Mouse (Mus musculus) left cerebral cortex, postnatal 36 days (tissue): ENCODE measurements around the gene Igfbp6. TPM values are rescaled to one million over a fixed set of nuclear protein-coding genes. Genes with fewer than 3 reads are reported as not detected.
A peak's percentile ranks its signal among the peaks of the same experiment; 100 is the strongest.

ENCODE experiments used
- DNase-seq, 2 experiments: peaks; one replicate each; pipeline ENCODE4 v3.0.0; 2021 to 2022; ENCODE audit warnings: low spot score in 2 of 2, mixed read lengths in 1 of 2
- intact Hi-C: fragments of 180-260 bp; cut with DNase I; formaldehyde crosslinking; loops from one replicate; pipeline ENCODE4 v1.15.1; 2025
- total RNA-seq, 2 experiments: library from RNA; stranded (reverse); gene quantifications; 2 replicates each; pipeline ENCODE4 v1.2.3; 2021

Gene Igfbp6
- total RNA-seq, 2 experiments from 2014 or later: 39.5 to 57.1 TPM

DNA sequence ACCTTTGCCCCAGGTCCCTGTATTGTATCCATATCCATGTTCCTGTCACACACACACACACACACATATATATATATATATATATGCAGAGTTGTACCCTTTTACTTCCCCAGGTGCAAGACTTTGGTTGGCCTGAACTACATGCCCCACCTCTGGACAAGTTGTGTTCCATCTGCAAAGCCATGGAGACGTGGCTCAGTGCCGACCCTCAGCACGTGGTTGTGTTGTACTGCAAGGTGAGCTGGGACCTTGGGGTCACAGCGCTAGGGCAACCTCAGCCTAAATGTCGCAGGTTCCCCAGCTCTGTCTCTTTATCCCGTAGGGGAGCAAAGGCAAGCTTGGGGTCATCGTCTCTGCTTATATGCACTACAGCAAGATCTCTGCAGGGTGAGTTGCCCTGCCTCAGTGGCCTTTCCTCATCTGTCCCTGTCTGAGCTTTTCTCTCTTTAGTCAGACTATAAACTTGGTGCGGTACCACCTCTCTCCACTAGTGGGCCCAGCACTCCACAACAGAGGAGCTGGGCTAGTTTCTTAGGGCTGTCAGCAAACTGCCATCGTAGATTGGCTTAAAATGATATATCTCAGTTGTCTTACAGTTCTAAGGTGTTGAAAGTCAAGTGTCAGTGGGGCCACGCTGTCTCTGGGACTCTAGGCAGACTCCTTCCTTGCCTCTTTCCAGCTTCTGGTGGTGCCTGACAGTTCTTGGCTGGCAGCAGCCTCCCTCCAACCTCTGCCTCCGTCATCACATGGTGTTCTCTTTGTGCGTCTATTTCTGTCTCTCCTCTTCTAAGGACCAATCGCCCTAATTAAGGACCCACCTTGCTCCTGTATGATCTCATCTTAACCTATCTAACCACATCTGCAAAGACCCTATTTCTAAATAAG lies 36.2 kb upstream of the Igfbp6 start:
- intact Hi-C loops: no loop called here
- no peak for DNase-seq

DNA sequence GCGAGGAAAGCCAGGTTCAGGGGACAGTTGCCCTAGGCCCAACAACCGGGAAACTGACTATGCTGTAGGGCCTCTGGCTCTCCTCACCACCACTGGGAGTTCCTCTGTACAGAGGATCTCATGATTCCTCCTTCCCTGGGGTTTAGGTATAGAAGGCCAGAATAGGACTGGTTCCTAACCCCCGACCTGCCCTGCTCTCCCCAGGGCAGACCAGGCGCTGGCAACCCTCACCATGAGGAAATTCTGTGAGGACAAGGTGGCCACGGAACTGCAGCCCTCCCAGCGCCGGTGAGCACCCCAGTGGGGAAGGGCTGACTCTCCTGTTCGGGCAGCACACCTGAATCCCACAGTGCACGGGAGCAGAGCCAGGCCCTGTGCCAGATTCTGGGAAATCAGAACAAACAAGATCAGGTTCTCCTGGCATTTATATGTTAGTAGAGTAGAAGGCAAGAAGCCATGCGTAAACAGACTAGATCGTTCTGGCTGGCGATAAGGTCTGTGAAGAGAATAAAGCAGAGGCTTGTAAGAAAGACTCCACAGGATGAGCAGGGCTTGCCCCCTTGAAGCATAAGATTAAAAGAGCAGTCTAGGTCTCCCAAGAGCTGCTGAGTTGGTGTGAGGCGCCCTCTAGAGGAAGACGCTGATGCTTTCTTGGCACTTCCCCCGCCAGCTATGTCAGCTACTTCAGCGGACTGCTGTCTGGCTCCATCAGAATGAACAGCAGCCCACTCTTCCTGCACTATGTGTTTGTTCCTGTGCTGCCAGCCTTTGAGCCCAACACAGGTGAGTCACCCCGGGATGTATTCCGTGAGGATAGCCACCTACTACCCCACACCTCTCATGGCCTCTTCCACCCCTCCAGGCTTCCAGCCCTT lies 35.3 kb upstream of the Igfbp6 start:
- DNase-seq: peak; percentile 67 to 80
- intact Hi-C loops: no loop called here

DNA sequence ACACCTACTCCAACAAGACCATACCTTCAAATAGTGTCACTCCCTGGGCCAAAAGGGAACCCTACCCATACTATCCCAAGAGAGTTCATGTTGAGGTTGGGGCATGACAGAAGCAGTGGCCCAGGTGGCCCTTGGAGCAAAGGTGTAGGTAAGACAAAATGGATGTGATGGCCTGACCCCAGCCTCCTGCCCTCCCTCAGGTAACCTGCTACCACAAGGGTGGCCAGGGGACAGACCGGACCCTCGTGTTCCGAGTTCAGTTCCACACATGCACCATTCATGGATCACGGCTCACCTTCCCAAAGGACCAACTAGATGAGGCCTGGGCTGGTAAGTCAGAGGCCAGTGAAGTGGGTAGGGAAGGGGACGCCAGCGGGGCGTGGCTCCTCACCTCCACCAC lies 33.9 kb upstream of the Igfbp6 start:
- no peak for DNase-seq
- intact Hi-C loops: no loop called here

DNA sequence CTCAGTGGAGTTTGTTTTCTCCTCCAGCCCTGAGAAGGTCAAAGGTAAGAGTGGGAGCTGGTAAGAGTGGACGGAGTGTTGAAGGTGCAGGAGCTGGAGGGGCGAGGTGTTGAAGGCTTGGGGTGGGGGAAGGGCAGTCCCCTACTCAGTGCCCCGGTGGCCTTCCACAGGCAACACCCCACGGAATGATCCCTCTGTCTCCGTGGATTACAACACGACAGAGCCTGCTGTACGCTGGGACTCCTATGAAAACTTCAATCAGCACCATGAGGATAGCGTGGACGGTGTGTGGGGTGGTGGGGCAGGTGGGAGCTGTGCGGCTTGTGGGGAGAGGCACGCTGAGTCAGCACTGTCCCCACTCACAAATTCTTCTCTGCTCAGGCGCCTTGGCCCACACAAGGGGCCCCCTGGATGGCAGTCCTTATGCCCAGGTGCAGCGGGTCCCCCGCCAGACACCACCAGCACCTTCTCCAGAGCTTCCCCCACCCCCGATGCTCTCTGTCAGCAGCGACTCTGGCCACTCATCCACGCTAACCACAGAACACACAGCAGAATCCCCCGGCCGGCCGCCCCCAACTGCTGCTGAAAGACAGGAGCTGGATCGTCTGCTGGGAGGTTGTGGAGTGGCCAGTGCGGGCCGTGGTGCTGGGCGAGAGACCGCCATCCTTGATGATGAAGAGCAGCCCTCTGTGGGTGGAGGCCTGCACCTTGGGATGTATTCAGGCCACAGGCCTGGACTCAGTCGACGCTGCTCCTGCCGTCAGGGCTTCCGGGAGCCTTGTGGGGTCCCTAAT lies 33.3 kb upstream of the Igfbp6 start:
- intact Hi-C loops: no loop called here
- no peak for DNase-seq

DNA sequence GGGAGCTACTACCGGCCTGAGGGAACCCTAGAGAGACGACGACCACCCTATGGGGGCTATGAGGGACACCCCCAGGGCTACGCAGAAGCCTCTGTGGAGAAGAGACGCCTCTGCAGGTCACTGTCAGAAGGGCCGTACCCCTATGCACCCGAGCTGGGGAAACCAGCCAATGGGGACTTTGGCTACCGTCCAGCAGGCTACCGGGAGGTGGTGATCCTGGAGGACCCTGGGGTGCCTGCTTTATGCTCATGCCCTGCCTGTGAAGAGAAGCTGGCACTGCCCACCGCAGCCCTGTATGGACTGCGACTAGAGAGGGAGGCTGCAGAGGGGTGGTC lies 32.7 kb upstream of the Igfbp6 start:
- no peak for DNase-seq
- intact Hi-C loops: no loop called here

DNA sequence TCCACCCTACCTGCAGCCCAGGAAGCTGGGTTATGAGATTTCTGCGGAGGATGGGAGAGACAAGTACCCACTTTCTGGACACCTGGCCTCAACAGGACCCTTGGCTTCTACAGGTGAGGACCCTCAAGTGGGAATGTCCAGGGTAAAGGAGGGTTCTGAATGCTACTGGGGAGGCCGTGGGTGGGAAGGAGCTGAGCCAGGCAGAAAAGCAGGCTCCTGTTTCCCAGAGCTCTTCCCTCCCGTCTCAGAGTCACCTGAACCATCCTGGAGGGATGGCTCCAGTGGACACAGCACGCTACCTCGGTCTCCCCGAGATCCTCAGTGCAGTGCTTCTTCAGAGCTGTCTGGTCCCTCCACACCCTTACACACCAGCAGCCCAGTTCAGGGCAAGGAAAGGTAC lies 32.0 kb upstream of the Igfbp6 start:
- intact Hi-C loops: no loop called here

DNA sequence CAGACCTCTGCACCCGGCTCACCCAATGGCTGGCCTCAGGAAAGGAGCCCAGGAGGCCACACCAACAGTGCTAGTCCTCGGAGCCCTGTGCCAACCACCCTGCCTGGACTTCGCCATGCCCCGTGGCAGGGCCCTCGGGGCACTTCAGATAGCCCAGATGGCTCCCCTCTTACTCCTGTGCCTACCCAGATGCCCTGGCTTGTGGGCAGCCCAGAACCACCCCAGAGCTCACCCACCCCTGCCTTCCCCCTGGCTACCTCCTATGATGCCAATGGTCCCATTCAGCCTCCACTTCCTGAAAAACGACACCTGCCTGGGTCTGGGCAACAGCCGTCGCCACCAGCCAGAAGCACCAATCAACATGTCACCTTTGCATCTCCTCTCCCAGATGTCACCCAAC lies 31.3 kb upstream of the Igfbp6 start:
- intact Hi-C loops: no loop called here
- no peak for DNase-seq

More for the DNA sequence above, 32.0 kb upstream of the Igfbp6 start:
- DNase-seq: no peak

DNA sequence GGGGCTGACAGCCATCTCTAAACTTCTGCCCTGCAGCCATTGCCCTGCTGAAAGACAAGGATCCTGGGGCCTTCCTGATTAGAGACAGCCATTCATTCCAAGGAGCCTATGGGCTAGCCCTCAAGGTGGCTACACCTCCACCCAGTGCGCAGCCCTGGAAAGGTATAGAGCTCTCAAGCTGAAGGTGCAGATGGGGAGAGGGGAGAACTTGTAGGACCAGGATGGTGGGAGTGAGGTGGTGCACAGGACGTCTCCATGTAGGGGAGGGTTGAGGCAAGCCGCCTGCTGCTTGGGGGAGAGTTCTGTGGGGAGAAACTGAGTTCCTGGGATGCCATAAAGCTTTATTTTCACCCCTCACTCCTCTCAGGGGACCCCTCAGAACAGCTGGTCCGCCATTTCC lies 30.5 kb upstream of the Igfbp6 start:
- intact Hi-C loops: no loop called here
- DNase-seq: no peak

DNA sequence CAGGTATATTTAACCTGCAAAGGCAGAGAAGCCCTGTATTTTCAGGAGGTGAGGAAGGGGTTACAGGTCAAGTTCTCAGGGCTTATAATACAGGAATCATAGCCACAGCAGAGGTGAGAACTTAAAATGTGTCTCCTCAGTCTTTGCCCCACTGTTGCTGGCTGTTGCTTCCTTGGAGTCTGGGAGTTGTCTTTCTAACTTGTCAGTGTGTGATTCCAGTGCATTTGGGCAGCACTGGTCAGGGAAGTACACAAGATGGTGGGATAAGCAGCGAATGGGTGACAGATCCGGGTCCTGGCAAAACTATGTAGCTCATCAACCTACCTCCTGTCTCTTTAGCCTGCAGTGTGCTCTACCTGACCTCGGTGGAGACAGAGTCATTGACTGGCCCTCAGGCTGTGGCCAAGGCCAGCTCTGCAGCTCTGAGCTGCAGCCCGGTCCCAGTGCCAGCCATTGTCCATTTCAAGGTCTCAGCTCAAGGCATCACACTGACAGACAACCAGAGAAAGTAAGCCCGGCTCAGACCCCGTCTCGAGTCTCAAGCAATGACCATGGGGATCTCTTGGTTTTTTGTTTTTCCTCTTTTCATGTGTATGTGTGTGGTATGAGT lies 29.4 kb upstream of the Igfbp6 start:
- DNase-seq: no peak
- intact Hi-C loops: no loop called here

DNA sequence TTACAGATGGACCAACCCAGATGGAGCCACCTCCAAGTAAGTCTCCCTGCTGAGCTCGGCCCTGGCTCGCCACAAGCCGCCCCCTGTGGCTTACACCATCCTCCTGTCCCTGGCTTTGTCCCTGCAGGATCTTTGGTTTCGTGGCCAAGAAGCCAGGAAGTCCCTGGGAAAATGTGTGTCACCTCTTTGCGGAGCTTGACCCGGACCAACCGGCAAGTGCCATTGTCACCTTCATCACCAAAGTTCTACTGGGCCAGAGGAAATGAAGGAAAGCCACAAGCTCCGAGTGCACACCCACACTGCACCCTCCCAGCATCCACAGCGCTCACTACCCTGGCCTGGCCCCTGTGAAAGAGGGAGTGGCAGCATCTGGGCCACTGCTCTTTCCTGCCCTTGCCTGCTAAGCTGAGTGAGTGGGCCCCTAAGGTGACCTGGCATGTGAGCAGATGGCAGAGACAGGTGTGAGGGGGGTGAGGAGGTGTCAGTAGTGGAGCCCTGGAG lies 28.4 kb upstream of the Igfbp6 start:
- no peak for DNase-seq
- intact Hi-C loops: loop anchor here (2.0 kb wide), 1 partner anchor 31 kb away; no protein-coding TSS in a partner anchor

DNA sequence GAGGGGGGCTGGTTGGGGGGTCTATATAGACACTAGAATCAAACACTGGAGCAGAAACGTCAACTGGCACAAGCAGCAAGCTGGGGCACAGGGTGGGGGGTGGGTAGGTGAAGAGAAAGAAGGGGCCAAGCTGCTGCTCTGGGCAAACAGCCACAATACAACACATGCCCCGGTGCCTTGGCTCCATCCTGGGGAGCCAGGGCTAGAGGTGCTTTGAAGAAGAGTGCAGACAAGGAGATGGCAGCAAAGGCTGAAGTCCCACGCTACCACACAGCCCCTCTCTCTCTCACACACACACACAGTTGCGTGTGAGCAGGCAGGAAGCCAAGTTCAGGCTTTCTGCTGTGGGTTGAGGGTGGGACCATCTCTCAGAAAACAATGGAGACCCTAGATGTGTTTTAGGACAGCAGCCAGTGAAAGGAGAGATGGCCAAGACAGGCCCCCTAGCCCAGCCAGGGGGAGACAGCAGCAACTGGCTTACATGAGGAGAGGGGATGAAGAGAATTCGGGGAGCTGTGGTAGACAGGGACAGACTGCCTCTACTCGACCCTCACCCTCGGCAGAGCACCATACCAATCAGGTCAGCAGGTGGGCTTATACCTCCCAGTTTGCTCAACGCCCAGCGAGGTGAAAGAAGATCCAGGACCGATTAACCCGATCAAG lies 27.3 kb upstream of the Igfbp6 start:
- no peak for DNase-seq
- intact Hi-C loops: loop anchor here (2.0 kb wide), 1 partner anchor 30 kb away; no protein-coding TSS in a partner anchor

DNA sequence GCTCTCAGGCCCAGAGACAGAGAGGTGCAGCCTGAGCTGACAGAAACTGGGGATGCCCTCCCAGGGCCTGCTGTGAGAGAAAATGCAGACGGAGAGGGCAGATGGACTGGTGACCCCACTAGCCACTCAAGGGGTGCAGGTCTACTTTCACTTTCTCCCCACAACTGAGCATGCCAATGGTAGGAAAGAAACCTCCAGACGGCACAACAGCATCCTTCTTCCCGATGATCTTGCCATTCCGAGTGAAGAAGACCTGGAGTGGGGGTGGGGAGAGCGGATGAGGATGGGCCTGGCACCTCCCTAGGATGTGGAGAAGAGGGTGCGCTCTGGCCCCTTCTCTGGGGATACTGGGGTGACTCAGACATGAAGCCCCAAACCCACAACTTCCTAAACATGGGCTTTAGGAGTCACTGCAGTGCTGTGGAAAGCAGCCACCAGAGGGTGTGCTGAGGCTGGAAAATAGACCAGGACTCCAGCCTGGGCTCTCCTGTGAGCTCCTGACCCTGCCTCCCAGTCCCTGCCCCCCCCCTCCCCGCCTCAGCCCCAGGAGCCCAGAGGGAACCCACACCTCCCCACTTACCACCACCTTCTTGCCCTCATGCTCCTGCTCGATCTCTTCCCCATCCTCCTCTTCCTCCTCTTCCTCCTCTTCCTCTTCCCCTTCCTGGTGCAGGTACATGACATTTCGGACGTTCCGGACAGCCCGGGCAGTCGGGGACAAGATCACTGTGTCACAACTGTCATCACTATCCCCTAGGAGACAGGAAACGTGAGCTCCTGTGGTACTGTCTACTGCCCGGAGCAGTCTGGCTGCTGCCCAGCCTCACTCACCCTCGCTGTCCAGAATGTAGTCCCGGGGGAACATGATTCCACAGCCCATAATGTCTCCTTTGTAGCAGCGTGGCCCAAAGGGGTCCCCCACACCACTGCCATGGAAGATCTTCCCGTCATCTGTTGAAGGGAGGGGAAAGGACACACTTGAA lies 26.4 kb upstream of the Igfbp6 start:
- no peak for DNase-seq
- intact Hi-C loops: loop anchor here (2.0 kb wide), 1 partner anchor 29 kb away; no protein-coding TSS in a partner anchor

DNA sequence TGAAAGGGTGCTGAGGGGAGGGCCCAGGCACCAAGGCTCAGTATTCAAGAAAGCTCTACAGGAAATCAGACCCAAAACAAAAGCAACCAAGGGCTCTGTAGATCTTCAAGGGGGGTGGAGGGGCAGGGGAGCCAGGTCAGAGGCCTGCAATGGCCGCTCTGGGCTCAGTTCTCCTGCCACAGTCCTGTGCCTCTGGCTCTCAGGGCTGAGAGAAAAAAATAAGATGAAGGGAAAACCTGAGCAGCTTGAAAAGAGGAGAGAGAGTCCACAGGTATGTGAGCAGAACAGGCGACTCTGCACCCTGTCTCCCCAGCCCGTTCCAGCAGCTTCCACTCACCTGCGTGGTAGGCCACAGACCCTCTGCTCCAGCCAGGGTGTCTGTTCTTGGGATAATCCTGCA lies 25.6 kb upstream of the Igfbp6 start:
- intact Hi-C loops: no loop called here
- no peak for DNase-seq

DNA sequence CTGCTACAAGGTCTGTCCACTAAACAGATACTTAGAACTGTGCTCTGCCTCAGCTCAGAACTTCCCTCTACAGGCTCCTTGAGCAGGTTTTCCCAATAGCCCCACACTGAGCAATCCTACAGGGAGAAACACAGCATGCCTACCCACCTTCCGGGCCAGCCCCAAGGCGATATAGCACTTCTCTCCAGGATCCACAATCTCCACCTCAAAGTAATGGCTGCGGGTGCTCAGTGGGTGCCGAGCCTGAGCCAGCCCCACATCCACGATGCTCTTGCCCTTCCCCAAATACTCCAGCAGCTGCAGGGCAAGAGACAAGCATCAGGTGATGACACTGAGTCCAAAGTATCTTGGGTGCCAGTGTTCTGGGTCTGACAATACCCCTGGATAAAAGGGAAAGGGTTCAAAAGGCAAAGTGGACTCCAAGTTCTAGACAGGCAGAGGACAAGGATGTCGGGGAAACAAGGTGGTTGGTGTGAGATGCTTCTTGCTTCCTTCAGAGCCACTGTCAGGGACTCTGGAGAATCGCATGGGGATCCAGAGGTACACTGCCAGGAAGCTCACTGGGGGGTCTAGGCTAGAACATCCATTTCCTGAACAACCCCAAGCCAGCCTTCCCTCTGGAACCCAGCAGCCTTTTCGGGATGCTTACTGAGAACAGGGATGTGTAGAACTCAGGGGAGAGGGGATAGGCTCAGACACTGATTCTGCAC lies 24.9 kb upstream of the Igfbp6 start:
- no peak for DNase-seq
- intact Hi-C loops: no loop called here

DNA sequence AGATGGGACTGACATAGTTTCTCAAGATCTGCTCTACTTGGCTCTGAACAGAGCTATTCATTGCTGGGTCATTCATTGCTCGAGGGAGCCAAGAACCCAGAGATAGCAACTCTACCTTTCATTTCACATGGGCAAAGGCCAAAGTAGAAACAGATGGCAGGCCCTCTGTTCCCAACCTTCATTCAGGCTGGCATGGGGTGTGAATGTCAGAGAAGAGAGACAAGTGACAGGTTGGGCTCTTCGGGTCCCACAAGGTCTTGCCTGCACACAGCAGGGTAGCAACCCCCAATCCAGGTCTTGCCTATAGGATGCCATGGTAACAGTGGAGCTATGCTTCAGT lies 24.4 kb upstream of the Igfbp6 start:
- no peak for DNase-seq
- intact Hi-C loops: no loop called here

DNA sequence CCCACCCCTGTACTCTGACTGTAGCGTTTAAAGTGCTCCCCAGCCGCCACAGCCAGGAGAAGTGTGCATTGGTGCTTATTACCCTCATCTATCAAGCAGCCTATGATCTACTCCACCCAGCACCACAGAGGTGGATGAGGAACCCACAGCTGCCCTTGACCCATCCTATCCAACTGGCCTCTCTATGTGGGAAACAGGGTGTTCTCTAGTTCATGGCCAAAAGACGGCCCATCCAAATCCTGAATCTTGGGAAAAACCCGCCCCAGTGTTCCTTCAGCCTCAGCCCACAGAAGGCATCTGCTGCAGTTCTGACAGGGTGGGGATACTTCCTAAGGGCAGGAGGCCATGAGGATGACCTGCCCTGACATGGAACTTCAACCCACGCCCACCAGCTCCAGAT lies 23.6 kb upstream of the Igfbp6 start:
- intact Hi-C loops: no loop called here
- DNase-seq: no peak

DNA sequence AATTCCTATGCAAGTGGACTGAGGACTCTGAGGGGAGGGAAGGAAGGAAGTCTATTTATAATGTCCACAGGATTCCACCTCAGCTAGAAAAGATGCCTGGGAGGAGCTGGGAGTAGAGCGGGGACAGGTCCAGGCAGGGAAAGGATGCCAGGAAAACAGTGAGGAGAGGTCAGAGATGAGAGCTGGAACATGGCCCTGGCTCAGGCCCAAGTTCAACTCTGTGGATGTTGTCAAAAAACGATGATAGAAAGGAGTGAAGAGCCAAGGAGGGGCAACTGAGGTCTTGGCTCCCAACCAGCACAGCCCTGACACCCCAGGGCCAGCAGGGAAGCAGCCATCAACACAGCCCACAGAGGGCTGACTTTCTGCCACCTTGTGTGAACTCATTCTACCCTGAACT lies 17.9 kb upstream of the Igfbp6 start:
- DNase-seq: no peak

More for the DNA sequence above, 17.9 kb upstream of the Igfbp6 start:
- intact Hi-C loops: no loop called here
